Comparison of ENCODE assay signal across 11 mouse cellular contexts in genomic region chr6:28425019-28425418, GRCm38 (mm10). TPM values are rescaled to one million over a fixed set of nuclear protein-coding genes. Genes with fewer than 3 reads are reported as not detected.
DNase-seq lines count a peak whose midpoint lies in the region; ATAC-seq lines count a peak whose summit lies in the region.
"Had no signal": no experiment of that assay in that cellular context is flagged by ENCODE, and none has a peak within 500 bp of the region (broad histone marks: within the 10 kb centered on the region; RNA-seq: fewer than 3 reads in every experiment).

No protein-coding gene starts in this region.

- WGBS in forebrain, embryonic 12.5 days: 98% methylated on average over 6 of the region's 6 CpGs
- 88% methylated on average over 6 of the region's 6 CpGs for WGBS in forebrain, embryonic 16.5 days
- 84% methylated on average over 6 of the region's 6 CpGs for WGBS in stomach, embryonic 15.5 days

- H3K4me1 ChIP-seq in forebrain, embryonic 12.5 days: peaks cover 29% of the 10 kb centered on the region
- H3K4me1 ChIP-seq in forebrain, embryonic 16.5 days (replicated peaks; ENCODE audit: control insufficient read depth, insufficient read depth, low read length): peaks cover 28% of the 10 kb centered on the region
- H3K4me1 ChIP-seq in stomach, embryonic 15.5 days: peaks cover 20% of the 10 kb centered on the region

- no peaks in the 10 kb centered on the region for H3K9me3 ChIP-seq in forebrain, embryonic 12.5 days
- H3K9me3 ChIP-seq in forebrain, embryonic 16.5 days (ENCODE audit: control insufficient read depth, low read length): no peaks in the 10 kb centered on the region
- no peaks in the 10 kb centered on the region for H3K9me3 ChIP-seq in stomach, embryonic 15.5 days

- H3K36me3 ChIP-seq in forebrain, embryonic 12.5 days (replicated peaks): peaks cover 9% of the 10 kb centered on the region
- no peaks in the 10 kb centered on the region for H3K36me3 ChIP-seq in forebrain, embryonic 16.5 days (ENCODE audit: control insufficient read depth, insufficient read depth)
- H3K36me3 ChIP-seq in stomach, embryonic 15.5 days: peaks cover 8% of the 10 kb centered on the region

- no peak overlapping the region for H3K27ac ChIP-seq in forebrain, embryonic 12.5 days
- no peak overlapping the region for H3K27ac ChIP-seq in forebrain, embryonic 16.5 days (ENCODE audit: low read length)
- no peak overlapping the region for H3K27ac ChIP-seq in stomach, embryonic 15.5 days

- no peaks in the 10 kb centered on the region for H3K27me3 ChIP-seq in forebrain, embryonic 12.5 days
- no peaks in the 10 kb centered on the region for H3K27me3 ChIP-seq in forebrain, embryonic 16.5 days (replicated peaks; ENCODE audit: control insufficient read depth, insufficient read depth, low read length)
- no peaks in the 10 kb centered on the region for H3K27me3 ChIP-seq in stomach, embryonic 15.5 days (replicated peaks)

- peak; percentile 26 to 27 for DNase-seq in spleen, postnatal 10 days (ENCODE audit: low spot score in 2 of 2)
- DNase-seq in spleen, postnatal 36 days (ENCODE audit: low spot score in 2 of 2): no peak
- DNase-seq in liver: peak; percentile 37
- DNase-seq in layer of hippocampus, postnatal 10 days (ENCODE audit: low spot score in 2 of 2): no peak
- DNase-seq: gastrocnemius, postnatal 10 days; lung, adult 18-20 months had no signal

- H3K9ac ChIP-seq in forebrain, embryonic 12.5 days: no peak overlapping the region
- no peak overlapping the region for H3K9ac ChIP-seq in forebrain, embryonic 16.5 days (replicated peaks; ENCODE audit: low read depth, low read length)
- no peak overlapping the region for H3K9ac ChIP-seq in stomach, embryonic 15.5 days

- ATAC-seq in forebrain, embryonic 12.5 days (ENCODE audit: low FRiP score): no peak
- ATAC-seq in forebrain, embryonic 16.5 days: no peak
- ATAC-seq in stomach, embryonic 15.5 days (ENCODE audit: insufficient read depth, low FRiP score, low read depth): no peak
- no peak for ATAC-seq in monocyte, adult 5-6 weeks (replicated peaks; ENCODE audit: insufficient number of reproducible peaks, low FRiP score, low TSS enrichment, poor library complexity, severe bottlenecking)

- H3K4me2 ChIP-seq in forebrain, embryonic 12.5 days: peak overlapping the region; percentile 66; the same call in 1 of the 2 replicates
- H3K4me2 ChIP-seq in forebrain, embryonic 16.5 days (ENCODE audit: low read length): no peak overlapping the region
- peak overlapping the region; percentile 62 for H3K4me2 ChIP-seq in stomach, embryonic 15.5 days

- H3K4me3 ChIP-seq in forebrain, embryonic 12.5 days (replicated peaks): peak overlapping the region; percentile 86; the same call in 1 of the 2 replicates
- no peak overlapping the region for H3K4me3 ChIP-seq in forebrain, embryonic 16.5 days (replicated peaks; ENCODE audit: low read length)
- H3K4me3 ChIP-seq in stomach, embryonic 15.5 days (replicated peaks): no peak overlapping the region

RNA-seq across cellular contexts. Expression of gene Arf5, which starts 1.7 kb away (rescaled TPM):
- polyA plus RNA-seq in forebrain, embryonic 12.5 days (2016; fragmentation: Nextera tagmentation; extraction: Ambion mirVana): 288 and 291 TPM in 2 replicates
- polyA plus RNA-seq in forebrain, embryonic 16.5 days (2015; fragmentation: Nextera tagmentation; extraction: Ambion mirVana): 389 and 423 TPM in 2 replicates
- polyA plus RNA-seq in stomach, embryonic 15.5 days (2015; fragmentation: Nextera tagmentation; extraction: Ambion mirVana): 296 and 340 TPM in 2 replicates
- total RNA-seq in monocyte, adult 5-6 weeks (2017): 29.5 to 45.0 TPM (median 41.6 TPM) in 3 replicates
- total RNA-seq in layer of hippocampus, postnatal 10 days (2021): 100 to 1,000 TPM; 391 to 393 TPM

RNA-seq across cellular contexts. Expression of gene Fscn3, which starts 2.6 kb away (rescaled TPM):
- not detected in 2 replicates for polyA plus RNA-seq in forebrain, embryonic 12.5 days (2016; fragmentation: Nextera tagmentation; extraction: Ambion mirVana)
- not detected in 2 replicates for polyA plus RNA-seq in forebrain, embryonic 16.5 days (2015; fragmentation: Nextera tagmentation; extraction: Ambion mirVana)
- polyA plus RNA-seq in stomach, embryonic 15.5 days (2015; fragmentation: Nextera tagmentation; extraction: Ambion mirVana): not detected in 2 replicates
- not detected in 3 replicates for total RNA-seq in monocyte, adult 5-6 weeks (2017)
- not detected for total RNA-seq in layer of hippocampus, postnatal 10 days (2021)
- total RNA-seq: gastrocnemius, postnatal 10 days had no signal
- polyA plus RNA-seq: C2C12 had no signal

RNA-seq across cellular contexts. Expression of gene Gcc1, which starts 3.2 kb away (rescaled TPM):
- 14.8 and 16.2 TPM in 2 replicates for polyA plus RNA-seq in forebrain, embryonic 12.5 days (2016; fragmentation: Nextera tagmentation; extraction: Ambion mirVana)
- polyA plus RNA-seq in forebrain, embryonic 16.5 days (2015; fragmentation: Nextera tagmentation; extraction: Ambion mirVana): 17.1 and 17.2 TPM in 2 replicates
- polyA plus RNA-seq in stomach, embryonic 15.5 days (2015; fragmentation: Nextera tagmentation; extraction: Ambion mirVana): 9.7 and 9.9 TPM in 2 replicates
- 19.5 to 31.0 TPM (median 23.3 TPM) in 3 replicates for total RNA-seq in monocyte, adult 5-6 weeks (2017)
- total RNA-seq in layer of hippocampus, postnatal 10 days (2021): 10 to 100 TPM; 16.4 to 16.9 TPM

RNA-seq across cellular contexts. Expression of gene Pax4, which starts 24.1 kb away (rescaled TPM):
- 0.14 TPM in 1 of 2 replicates, not detected in the other for polyA plus RNA-seq in forebrain, embryonic 12.5 days (2016; fragmentation: Nextera tagmentation; extraction: Ambion mirVana)
- polyA plus RNA-seq in forebrain, embryonic 16.5 days (2015; fragmentation: Nextera tagmentation; extraction: Ambion mirVana): 0.48 TPM in 1 of 2 replicates, not detected in the other
- 1.6 and 2.5 TPM in 2 replicates for polyA plus RNA-seq in stomach, embryonic 15.5 days (2015; fragmentation: Nextera tagmentation; extraction: Ambion mirVana)
- total RNA-seq in monocyte, adult 5-6 weeks (2017): not detected in 3 replicates
- total RNA-seq in layer of hippocampus, postnatal 10 days (2021): not detected
- total RNA-seq: gastrocnemius, postnatal 10 days had no signal
- polyA plus RNA-seq: C2C12 had no signal

RNA-seq across cellular contexts. Expression of gene Zfp800, which starts 27.2 kb away (rescaled TPM):
- polyA plus RNA-seq in forebrain, embryonic 12.5 days (2016; fragmentation: Nextera tagmentation; extraction: Ambion mirVana): 28.1 and 28.4 TPM in 2 replicates
- 18.4 and 21.2 TPM in 2 replicates for polyA plus RNA-seq in forebrain, embryonic 16.5 days (2015; fragmentation: Nextera tagmentation; extraction: Ambion mirVana)
- polyA plus RNA-seq in stomach, embryonic 15.5 days (2015; fragmentation: Nextera tagmentation; extraction: Ambion mirVana): 22.6 and 27.6 TPM in 2 replicates
- 56.7 to 59.9 TPM (median 59.8 TPM) in 3 replicates for total RNA-seq in monocyte, adult 5-6 weeks (2017)
- total RNA-seq in layer of hippocampus, postnatal 10 days (2021): 10 to 100 TPM; 16.8 to 17.6 TPM

Comparison
In these comparisons a context has a peak if more than half of its experiments do, and no peak if none do; other contexts are left out.
1. DNase-seq: peak in spleen, postnatal 10 days (2 of 2) and liver (single experiment); none in spleen, postnatal 36 days (0 of 2) and layer of hippocampus, postnatal 10 days (0 of 2).